Mouse (Mus musculus) hindbrain, embryonic 16.5 days (tissue): Measurements from ENCODE around the gene Dis3. TPM values are rescaled to one million over a fixed set of nuclear protein-coding genes. Genes with fewer than 3 reads are reported as not detected.

Experiments
- ATAC-seq: fragments of 200-750 bp; cut with Nextera tagmentation; 2 replicates; pipeline ENCODE4 v1.8.0; 2017; ENCODE audit warnings: moderate TSS enrichment, moderate library complexity
- H3K27ac ChIP-seq: fragments of 300-500 bp; sonication (generic); 2 replicates; pipeline ENCODE4 v1.5.1; 2014; ENCODE audit warnings: low read depth, mild to moderate bottlenecking, control low read depth, low read length, moderate library complexity
- H3K27me3 ChIP-seq: fragments of 300-500 bp; sonication (generic); replicated peaks from 2 replicates; pipeline ENCODE4 v1.6.1; 2014; ENCODE audit warnings: low read length; ENCODE audit not compliant: control insufficient read depth, insufficient read depth
- H3K36me3 ChIP-seq: fragments of 300-500 bp; sonication (generic); 2 replicates; pipeline ENCODE4 v1.6.1; 2014; ENCODE audit warnings: mild to moderate bottlenecking, low read length, moderate library complexity, mixed read lengths; ENCODE audit not compliant: control insufficient read depth, insufficient read depth
- H3K4me1 ChIP-seq: fragments of 300-500 bp; sonication (generic); 2 replicates; pipeline ENCODE4 v1.6.1; 2014; ENCODE audit warnings: low read depth, low read length; ENCODE audit not compliant: control insufficient read depth, insufficient read depth
- H3K4me2 ChIP-seq: fragments of 300-500 bp; sonication (generic); 2 replicates; pipeline ENCODE4 v1.6.1; 2014; ENCODE audit warnings: mild to moderate bottlenecking, low read length, control low read depth, moderate library complexity
- H3K4me3 ChIP-seq: fragments of 300-500 bp; sonication (generic); 2 replicates; pipeline ENCODE4 v1.5.1; 2014; ENCODE audit warnings: mild to moderate bottlenecking, low read length, control low read depth, moderate library complexity
- H3K9ac ChIP-seq: fragments of 300-500 bp; sonication (generic); 2 replicates; pipeline ENCODE4 v1.6.1; 2014; ENCODE audit warnings: low read depth, mild to moderate bottlenecking, control low read depth, low read length, moderate library complexity
- H3K9me3 ChIP-seq: fragments of 300-500 bp; sonication (generic); 2 replicates; pipeline ENCODE4 v1.6.1; 2014; ENCODE audit warnings: mild to moderate bottlenecking, low read length, moderate library complexity; ENCODE audit not compliant: control insufficient read depth
- WGBS: fragments of 180-500 bp; shearing (Covaris S2); extraction: QIAGEN DNeasy Blood & Tissue Kit; methylation state at CpG from one replicate; pipeline ENCODE4 v1.1.7; 2014; 5-methylcytosine and 5-hydroxymethylcytosine counted together
- polyA plus RNA-seq: library from polyadenylated mRNA; unstranded; fragments of >200 nt; fragmentation: Nextera tagmentation; extraction: Ambion mirVana; gene quantifications from 2 replicates; pipeline ENCODE4 v1.2.1, GENCODE M21; 2015

The Dis3 gene
- polyA plus RNA-seq, 1 experiment from 2014 or later: 19.8 TPM

DNA sequence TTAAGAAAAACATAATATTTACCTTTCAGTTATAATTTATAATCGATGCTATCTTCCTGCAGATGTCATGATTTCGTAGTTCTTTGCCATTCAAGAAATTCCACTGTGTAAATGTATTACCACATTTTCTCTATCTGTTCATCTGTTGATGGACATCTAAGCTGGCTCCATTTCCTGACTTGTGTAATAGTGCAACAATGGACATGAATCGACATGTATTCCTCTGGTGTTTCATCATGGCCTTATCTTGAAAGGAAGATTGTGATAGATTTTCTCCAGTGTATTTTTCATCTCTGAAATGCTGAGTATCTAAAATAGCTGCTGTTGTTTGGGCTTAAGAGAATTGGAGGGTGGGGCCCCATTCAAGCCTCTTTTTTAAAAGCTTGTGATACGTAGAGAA, 27.1 kb upstream of the Dis3 start:
- Histone ChIP-seq H3K9me3 (no peaks in the 10 kb centered on the region), H3K27me3 (no peaks in the 10 kb centered on the region), H3K27ac (no peak overlapping the region), H3K4me3 (no peak overlapping the region), H3K4me1 (no peaks in the 10 kb centered on the region), H3K36me3 (peaks cover 4% of the 10 kb centered on the region; the same call in 1 of the 2 replicates), H3K4me2 (no peak overlapping the region), H3K9ac (no peak overlapping the region)
- 96% methylated on average over 4 of the region's 4 CpGs for WGBS
- no peak for ATAC-seq

- Histone ChIP-seq H3K9ac (no peak overlapping the region), H3K36me3 (peaks cover 4% of the 10 kb centered on the region; the same call in 1 of the 2 replicates), H3K9me3 (no peaks in the 10 kb centered on the region), H3K4me3 (no peak overlapping the region), H3K4me1 (no peaks in the 10 kb centered on the region), H3K4me2 (no peak overlapping the region), H3K27me3 (no peaks in the 10 kb centered on the region), H3K27ac (no peak overlapping the region)
- WGBS: 88% methylated on average over 4 of the region's 4 CpGs
- ATAC-seq: no peak
Measured at GRCm38 (mm10) chr14:99124076-99124475, 24.5 kb upstream of the Dis3 start.

DNA sequence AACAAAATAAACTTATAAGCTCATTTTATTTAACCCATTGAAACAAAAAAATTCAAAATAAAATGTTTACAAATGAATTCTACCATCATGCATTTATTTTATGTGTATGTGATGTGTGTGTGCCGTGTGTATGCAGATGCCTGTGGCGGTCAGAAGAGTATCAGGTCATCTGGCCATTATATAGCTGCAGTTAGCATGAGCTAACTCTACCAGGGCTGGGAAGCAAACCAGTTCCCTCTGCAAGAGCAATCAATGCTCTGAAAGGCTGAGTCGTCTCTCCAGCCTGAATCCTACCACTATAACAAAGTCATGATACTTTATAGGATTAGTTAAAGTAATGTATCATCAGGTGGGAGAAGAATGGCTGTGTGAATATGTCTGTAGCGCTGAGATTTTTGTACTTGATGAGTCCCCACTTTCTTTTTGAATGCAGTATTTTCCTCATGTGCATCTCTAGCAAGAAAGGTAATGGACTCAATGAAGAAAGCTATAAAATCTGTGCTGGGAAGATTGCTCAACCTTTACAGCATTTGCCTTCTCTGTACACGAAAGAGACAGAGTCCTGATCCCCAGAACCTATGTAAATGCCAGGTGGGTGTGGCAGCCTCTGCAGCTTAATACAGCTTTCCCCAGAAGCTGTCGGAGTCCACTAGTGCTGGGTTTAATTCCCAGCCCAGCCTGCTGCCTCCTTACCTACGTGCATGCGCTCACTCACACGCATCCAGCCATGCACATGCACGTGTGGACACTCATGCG, 22.2 kb upstream of the Dis3 start:
- H3K27me3 ChIP-seq: no peaks in the 10 kb centered on the region
- no peak overlapping the region for H3K4me3 ChIP-seq
- no peaks in the 10 kb centered on the region for H3K4me1 ChIP-seq
- WGBS: 92% methylated on average over 11 of the region's 11 CpGs
- H3K4me2 ChIP-seq: no peak overlapping the region
- no peak overlapping the region for H3K27ac ChIP-seq
- peaks cover 7% of the 10 kb centered on the region for H3K36me3 ChIP-seq
- no peak overlapping the region for H3K9ac ChIP-seq
- no peak for ATAC-seq
- no peaks in the 10 kb centered on the region for H3K9me3 ChIP-seq

- Histone ChIP-seq H3K4me1 (no peaks in the 10 kb centered on the region), H3K4me2 (no peak overlapping the region), H3K27me3 (no peaks in the 10 kb centered on the region), H3K9ac (no peak overlapping the region), H3K27ac (no peak overlapping the region), H3K4me3 (no peak overlapping the region), H3K36me3 (peaks cover 20% of the 10 kb centered on the region), H3K9me3 (no peaks in the 10 kb centered on the region)
- 90% methylated on average over 4 of the region's 4 CpGs for WGBS
- ATAC-seq: no peak
Measured at GRCm38 (mm10) chr14:99117576-99117975, 18.0 kb upstream of the Dis3 start.

DNA sequence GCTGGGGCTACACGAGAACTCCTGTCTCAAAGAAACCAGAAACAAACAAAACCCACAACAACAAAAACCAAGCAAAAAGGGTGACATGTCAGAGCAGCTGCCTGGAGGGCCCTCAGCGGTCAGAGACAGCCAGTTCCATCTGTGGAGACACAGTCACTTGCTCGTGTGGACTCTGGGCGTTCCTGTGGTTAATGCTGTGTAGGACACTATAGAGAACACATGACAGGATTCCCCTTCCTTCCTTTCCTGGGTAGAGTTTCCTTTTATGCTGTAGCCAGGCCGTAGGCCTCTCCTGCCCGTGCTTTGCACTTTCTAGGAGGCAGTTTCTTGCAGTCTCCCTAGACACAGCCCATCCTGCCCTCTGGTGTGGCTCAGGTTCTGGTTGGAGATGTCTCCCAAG, 9.2 kb upstream of the Dis3 start:
- ATAC-seq: no peak
- Histone ChIP-seq H3K27me3 (no peaks in the 10 kb centered on the region), H3K4me1 (no peaks in the 10 kb centered on the region), H3K9me3 (no peaks in the 10 kb centered on the region), H3K36me3 (peaks cover 23% of the 10 kb centered on the region), H3K4me2 (no peak overlapping the region), H3K4me3 (no peak overlapping the region), H3K27ac (no peak overlapping the region), H3K9ac (no peak overlapping the region)
- WGBS: 94% methylated on average over 6 of the region's 6 CpGs

GRCm38 (mm10) chr14:99107631-99108187, 8.1 kb upstream of the Dis3 start:
- no peaks in the 10 kb centered on the region for H3K9me3 ChIP-seq
- H3K27me3 ChIP-seq: no peaks in the 10 kb centered on the region
- peaks cover 19% of the 10 kb centered on the region for H3K36me3 ChIP-seq
- H3K4me2 ChIP-seq: no peak overlapping the region
- no peak overlapping the region for H3K27ac ChIP-seq
- no peaks in the 10 kb centered on the region for H3K4me1 ChIP-seq
- H3K4me3 ChIP-seq: no peak overlapping the region
- no peak for ATAC-seq
- no peak overlapping the region for H3K9ac ChIP-seq
- WGBS: 55% methylated on average over 2 of the region's 2 CpGs

- Histone ChIP-seq H3K27me3 (no peaks in the 10 kb centered on the region), H3K4me1 (no peaks in the 10 kb centered on the region; the same call in 1 of the 2 replicates), H3K4me3 (no peak overlapping the region), H3K27ac (no peak overlapping the region), H3K4me2 (no peak overlapping the region), H3K9ac (no peak overlapping the region), H3K36me3 (peaks cover 19% of the 10 kb centered on the region), H3K9me3 (no peaks in the 10 kb centered on the region)
- WGBS: 87% methylated on average over 2 of the region's 2 CpGs
- ATAC-seq: no peak
Measured at GRCm38 (mm10) chr14:99106671-99107070, 7.1 kb upstream of the Dis3 start.

DNA sequence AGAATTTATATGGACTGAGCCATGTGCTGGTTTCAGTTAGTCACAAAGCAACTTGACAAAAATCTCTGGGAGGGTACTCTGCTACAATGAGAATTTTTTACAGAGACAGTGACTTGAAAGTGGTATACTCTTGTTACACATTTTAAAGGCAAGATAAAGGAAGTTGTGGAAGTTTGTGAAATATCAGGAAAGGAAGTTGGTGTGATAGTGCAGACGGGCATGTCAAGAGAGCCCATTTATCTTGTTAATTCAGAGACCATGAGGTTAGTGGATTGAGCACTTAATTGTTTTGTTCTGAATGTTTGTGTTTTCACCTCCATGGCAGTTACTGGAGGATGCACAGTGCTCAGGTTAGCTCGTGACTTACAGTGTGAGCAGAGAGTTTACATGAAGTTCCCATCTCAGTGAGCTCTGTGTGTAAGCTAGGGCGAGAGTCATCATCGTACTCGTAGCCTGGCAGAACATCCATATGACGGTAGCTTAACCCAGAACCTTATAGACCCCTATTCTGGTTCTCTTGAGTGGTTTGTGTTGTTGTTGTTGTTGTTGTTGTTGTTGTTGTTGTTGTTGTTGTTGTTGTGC, 5.1 kb upstream of the Dis3 start:
- Histone ChIP-seq H3K4me3 (no peak overlapping the region), H3K36me3 (peaks cover 12% of the 10 kb centered on the region; the same call in 1 of the 2 replicates), H3K9ac (no peak overlapping the region), H3K4me2 (no peak overlapping the region), H3K9me3 (no peaks in the 10 kb centered on the region), H3K27ac (no peak overlapping the region), H3K4me1 (peaks cover 5% of the 10 kb centered on the region), H3K27me3 (no peaks in the 10 kb centered on the region)
- ATAC-seq: no peak
- 94% methylated on average over 6 of the region's 6 CpGs for WGBS

DNA sequence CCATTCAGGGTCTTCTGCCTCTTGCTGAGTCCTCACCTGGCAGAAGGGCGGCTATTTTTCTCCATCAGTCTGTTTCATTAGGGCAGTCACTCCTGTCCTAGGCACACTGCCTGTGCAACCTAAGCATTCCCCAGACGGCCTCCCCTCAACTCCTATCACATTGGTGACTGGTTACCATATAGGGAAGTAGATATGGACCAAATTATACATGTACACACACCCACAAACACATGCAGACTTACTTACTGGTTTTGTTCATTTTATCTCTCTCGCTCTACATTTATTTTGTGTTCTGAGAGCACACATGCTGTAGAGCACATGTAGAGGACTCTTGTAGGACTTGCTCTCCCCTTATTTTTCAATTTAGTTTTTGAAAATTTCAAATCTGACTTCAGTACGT, 3.5 kb upstream of the Dis3 start:
- Histone ChIP-seq H3K4me3 (no peak overlapping the region), H3K9ac (no peak overlapping the region), H3K4me1 (peaks cover 13% of the 10 kb centered on the region), H3K9me3 (no peaks in the 10 kb centered on the region), H3K4me2 (no peak overlapping the region), H3K27ac (no peak overlapping the region), H3K27me3 (no peaks in the 10 kb centered on the region), H3K36me3 (peaks cover 6% of the 10 kb centered on the region; the same call in 1 of the 2 replicates)
- WGBS: 94% methylated on average over 4 of the region's 4 CpGs
- ATAC-seq: no peak
